Mouse (Mus musculus): Measurements from ENCODE around the gene Cdc42ep5. TPM values are rescaled to one million over a fixed set of nuclear protein-coding genes. Genes with fewer than 3 reads are reported as not detected.
A peak's percentile ranks its signal among the peaks of the same experiment; 100 is the strongest.

Cdc42ep5 gene
- polyA plus RNA-seq, 2 experiments from 2014 or later = not detected

- no peak for ATAC-seq
Observed at GRCm38 (mm10) chr7:4124856-4125255, 39.8 kb downstream of the Cdc42ep5 start.

- ATAC-seq = peak; percentile 95
Observed at GRCm38 (mm10) chr7:4124315-4124759, 40.3 kb downstream of the Cdc42ep5 start.

- ATAC-seq = no peak
Observed at GRCm38 (mm10) chr7:4123732-4124131, 40.9 kb downstream of the Cdc42ep5 start.

GRCm38 (mm10) chr7:4122783-4123182 lies 41.9 kb downstream of the Cdc42ep5 start:
- ATAC-seq = no peak

- no peak for ATAC-seq
Observed at GRCm38 (mm10) chr7:4122076-4122768, 42.4 kb downstream of the Cdc42ep5 start.

- ATAC-seq = no peak
Observed at GRCm38 (mm10) chr7:4119976-4120921, 44.4 kb downstream of the Cdc42ep5 start.

- ATAC-seq = no peak
Observed at GRCm38 (mm10) chr7:4119344-4119902, 45.2 kb downstream of the Cdc42ep5 start, which contains the start of gene Ttyh1. Gene Ttyh1 (plus strand): TSS chr7:4119408.

DNA sequence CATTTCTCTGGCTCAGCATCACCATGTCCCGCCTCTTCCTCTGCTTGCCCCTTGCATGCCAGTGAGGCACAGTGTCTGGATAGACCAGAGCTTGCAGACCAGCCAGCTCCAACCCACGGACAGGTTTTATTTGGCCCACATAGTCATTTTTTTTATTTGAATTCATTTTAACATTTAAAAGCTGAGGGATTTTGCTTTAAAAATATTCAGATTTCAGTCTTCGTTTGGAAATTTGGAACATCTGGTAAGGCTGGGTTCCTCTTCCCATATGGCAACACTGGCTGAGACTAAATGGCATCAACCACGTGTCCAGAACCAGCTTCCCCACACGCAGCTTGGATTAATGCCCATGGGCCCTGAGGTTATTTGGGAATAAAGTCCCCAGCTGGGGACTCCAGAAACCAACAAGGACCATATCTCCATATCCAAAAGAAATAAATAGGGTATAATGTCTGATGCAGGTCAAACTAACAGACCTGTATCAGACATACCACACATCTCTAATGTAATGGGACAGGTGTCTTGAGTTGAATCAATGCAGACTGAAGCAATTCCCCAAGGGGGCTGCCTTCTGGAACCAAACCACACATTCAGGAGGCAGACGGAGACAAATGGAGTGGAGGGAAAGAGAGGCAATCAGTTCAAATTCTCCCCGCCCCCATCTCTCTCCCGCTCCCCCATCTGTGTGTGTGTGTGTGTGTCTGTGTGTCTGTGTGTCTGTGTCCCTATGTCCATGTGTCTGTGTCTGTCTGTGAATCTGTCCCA lies 47.4 kb downstream of the Cdc42ep5 start:
- no peak for ATAC-seq

DNA sequence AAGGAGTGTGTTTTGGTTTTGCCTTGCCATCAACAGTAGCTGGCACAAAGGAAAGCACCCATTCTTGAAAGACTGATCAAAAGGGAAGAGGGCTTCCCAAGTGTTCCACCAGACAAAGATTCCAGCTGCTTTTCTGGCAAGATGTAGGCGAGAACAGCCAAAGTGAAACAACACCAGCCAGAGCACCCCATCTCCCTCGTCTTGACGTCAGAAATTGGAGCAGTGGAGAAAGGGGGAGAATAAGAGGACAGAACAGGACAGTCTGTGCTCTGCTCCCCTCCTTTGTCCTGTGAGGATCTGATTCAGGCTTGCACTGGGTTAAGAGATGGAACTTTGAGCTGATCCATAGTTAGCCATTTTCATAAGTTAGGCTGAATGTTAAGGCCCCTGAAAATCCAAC lies 52.9 kb downstream of the Cdc42ep5 start:
- no peak for ATAC-seq

GRCm38 (mm10) chr7:4103411-4103810 lies 61.2 kb downstream of the Cdc42ep5 start:
- no peak for ATAC-seq

Other genes with a start within 250 kb of the Cdc42ep5 start
- not detected for gene Lilra6, start 249.4 kb downstream of the Cdc42ep5 start, polyA plus RNA-seq (2017; shearing (Covaris generic))
- gene Lair1, start 101.7 kb downstream of the Cdc42ep5 start, polyA plus RNA-seq (2017; shearing (Covaris generic)) = 1 to 10 TPM; 5.3 to 6.9 TPM
- gene Ttyh1, start 45.5 kb downstream of the Cdc42ep5 start, polyA plus RNA-seq (2017; shearing (Covaris generic)) = under 1 TPM; 0.45 to 0.53 TPM
- 10 to 100 TPM; 26.1 to 29.3 TPM for gene Leng8, start 27.8 kb downstream of the Cdc42ep5 start, polyA plus RNA-seq (2017; shearing (Covaris generic))
- 1 to 10 TPM; 5.5 to 6.1 TPM for gene Leng9, start 14.5 kb downstream of the Cdc42ep5 start, polyA plus RNA-seq (2017; shearing (Covaris generic))
- not detected for gene Lilra5, start 72.9 kb upstream of the Cdc42ep5 start, polyA plus RNA-seq (2017; shearing (Covaris generic))
- gene Ncr1, start 172.9 kb upstream of the Cdc42ep5 start, polyA plus RNA-seq (2017; shearing (Covaris generic)) = not detected
- not detected for gene Gp6, start 232.9 kb upstream of the Cdc42ep5 start, polyA plus RNA-seq (2017; shearing (Covaris generic))

Measured in activated CD4-positive, CD25-positive, alpha-beta regulatory T cell, adult 4 months (primary cell).